Mouse (Mus musculus) cerebellum, postnatal 25 days (tissue): ENCODE measurements around the gene Pald1.

Source experiments
- DNase-seq, 2 experiments: peaks; one replicate each; pipeline ENCODE4 v3.0.0; 2021; ENCODE audit warnings: mixed read lengths in 2 of 2

Gene Pald1

DNA sequence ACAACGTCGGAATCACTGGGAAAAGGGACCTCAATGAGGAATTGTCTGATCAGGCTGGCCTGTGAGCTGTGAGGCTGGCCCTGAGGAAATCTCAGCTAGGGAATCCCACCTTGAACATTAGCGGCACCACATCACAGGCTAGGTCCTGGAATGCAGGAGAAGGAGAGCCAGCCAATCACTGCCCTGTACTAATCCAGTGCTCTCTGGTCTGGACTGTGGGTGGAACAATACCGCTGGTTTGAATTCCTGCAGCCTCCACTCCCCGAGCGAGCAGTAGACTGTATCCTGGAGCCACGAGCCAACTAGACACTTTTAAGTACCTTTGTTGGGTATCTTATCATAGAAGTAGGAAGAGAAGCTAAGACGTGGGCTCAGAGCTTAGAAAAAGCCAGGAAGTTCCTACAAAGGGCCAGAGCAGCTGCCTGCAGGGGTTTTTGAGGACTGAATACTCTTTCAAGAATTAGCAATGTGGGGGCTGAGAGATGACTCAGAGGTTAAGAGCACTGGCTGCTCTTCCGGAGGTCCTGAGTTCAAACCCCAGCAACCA is 57.5 kb downstream of the Pald1 start:
- no peak for DNase-seq

DNA sequence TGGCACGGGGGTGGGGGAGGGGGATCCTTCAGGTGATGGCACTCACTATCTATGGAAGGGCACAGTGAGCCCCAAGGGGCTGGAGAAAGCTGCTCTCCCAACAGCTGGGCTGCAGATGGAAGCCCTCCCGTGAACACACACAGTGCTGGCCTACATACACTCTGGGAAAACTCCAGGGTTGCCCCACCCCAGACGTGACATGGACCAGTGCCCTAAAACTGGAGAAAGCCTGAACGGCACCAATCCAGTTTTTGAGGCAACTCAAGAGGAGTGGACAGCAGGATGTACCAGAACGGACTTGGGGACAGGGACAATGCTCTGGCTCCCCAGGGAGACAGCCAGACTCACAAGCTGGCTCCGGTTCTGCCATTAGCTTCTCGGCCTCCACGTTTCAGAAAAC is 58.6 kb downstream of the Pald1 start:
- no peak for DNase-seq

- DNase-seq: no peak
These were observed 64.8 kb downstream of the Pald1 start for GRCm38 (mm10) chr10:61318527-61318926.

- DNase-seq: no peak
These were observed 67.9 kb downstream of the Pald1 start for GRCm38 (mm10) chr10:61315324-61315880.

- no peak for DNase-seq
These were observed 69.6 kb downstream of the Pald1 start for GRCm38 (mm10) chr10:61313750-61314149.

GRCm38 (mm10) chr10:61312754-61313153 is 70.6 kb downstream of the Pald1 start:
- no peak for DNase-seq

DNA sequence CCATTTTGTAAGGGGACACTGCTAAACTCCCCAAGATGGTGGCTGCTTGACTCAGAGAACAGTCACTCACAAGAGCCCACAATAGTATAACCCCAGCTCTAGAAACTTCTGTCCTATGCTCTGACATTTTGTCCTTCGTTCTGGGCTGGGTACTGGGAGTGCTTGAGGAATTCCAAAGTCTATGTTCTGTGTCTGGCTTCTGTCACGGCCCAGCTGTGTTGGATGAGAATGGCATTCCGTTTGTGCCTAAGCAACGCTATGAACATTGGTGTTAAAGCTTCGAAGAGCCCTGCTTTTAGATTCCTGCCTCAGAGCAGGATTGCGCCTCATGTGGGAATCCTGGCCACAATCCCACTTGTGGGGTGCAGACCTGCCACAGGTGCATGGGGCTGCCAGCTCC is 71.2 kb downstream of the Pald1 start:
- DNase-seq: no peak

- DNase-seq: no peak
These were observed 74.5 kb downstream of the Pald1 start for GRCm38 (mm10) chr10:61308706-61309320.

DNA sequence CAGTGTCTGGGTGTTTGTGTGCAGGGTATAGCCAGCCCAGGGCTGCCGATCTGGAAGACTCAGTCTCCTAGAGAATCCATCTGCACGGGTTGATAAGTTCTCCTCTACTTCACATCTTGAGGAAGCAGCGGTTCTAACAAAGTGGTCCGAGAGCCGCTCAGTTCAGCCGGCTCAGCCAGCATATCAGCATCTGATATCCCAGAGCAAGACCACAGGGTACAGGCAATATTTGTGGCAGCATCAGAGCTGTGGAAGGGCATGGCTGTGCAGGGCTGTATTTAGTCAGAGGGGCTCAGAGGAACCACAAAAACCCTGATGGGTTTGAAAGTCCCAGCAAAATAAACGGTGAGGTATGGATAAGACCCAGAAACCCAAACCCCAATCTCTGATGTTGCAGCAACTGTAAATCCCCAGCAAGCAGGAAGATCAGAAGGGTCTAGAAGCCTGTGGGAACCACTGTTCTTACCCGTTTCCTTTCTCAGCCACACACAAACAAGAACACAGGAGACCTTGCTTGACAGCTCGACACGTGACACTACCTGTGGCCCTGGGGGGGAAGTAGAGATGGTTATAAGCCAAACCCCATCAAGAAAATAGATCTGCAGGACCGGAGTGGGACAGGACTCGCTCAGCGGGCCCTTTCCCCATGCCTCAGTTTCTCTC is 77.3 kb downstream of the Pald1 start:
- no peak for DNase-seq

- peak; percentile 57 to 68 for DNase-seq
These were observed 79.3 kb downstream of the Pald1 start for GRCm38 (mm10) chr10:61304046-61304445.

DNA sequence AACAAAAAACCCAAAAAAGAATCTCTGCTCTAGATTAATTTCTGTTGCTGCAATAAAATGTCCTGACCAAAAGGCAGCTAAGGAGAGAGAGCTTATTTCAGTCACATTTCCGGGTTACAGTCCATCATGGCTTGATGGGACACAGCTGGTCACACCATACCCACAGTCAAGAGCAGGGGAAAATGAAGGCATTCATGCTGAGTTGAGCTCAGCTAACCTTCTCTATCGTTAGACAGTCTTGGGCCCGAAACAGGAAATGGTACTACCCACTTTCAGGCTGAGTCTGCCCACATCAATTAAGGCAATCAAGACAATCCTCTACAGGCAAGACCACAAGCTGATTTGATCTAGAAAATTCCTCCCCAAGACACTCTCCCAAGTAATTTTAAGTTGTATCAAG is 82.3 kb downstream of the Pald1 start:
- no peak for DNase-seq

DNA sequence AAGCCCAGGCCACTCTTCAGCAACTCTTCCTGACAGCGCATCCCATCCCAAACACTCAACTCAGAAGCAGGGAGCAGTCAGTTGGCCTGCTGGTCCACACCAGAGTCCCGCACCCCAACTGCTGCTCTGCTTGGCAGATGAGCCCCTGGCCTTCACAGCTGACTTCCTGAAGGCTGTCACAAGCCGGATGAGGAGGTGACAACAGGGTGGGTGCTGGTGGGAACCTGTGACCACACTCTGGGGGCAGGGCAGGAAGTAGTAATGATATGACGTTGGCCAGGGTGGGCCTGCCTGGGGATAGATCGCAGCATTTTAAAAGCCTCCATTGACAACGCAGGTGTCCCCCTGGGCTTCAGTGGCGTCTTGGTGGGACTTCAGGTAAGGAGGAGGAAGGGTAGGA is 85.9 kb downstream of the Pald1 start, which contains the start of gene Prf1:
Gene Prf1 (plus strand): TSS at position 357 of the 400 bp plus-strand sequence.
- no peak for DNase-seq

DNA sequence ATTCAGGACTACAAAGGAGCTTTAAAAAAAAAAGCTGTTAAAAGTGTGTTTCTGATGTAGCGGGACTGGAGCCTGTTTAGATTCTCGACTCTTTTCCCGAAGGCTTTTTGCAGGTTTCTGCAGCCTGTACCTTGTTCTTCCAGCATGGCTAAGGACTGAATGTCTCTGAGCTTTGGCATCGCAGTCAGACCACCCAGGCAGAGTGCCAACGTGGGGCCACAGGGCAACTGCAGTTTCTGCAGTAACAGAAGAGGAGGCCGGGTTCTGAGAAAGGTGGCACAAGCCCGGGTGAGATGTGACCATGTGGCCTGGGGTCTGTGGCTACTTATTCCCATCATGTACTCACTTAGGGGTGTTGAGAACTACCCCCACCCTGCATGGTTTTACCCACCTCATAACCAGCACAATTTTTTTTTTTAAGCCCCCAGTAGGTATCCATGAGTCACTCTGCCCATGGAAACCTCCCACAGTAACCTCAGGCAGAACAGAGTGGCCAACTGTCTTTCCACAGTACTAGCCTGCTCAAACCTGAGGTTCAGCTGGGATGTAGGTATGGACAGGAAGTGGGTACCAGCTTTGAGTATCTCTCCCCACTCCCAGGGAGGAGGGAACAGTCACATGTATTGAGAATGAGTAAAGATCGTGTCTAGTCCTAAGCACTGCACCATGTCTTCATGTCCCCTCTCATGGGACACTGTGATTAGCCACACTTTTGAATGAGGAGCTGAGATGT is 86.5 kb downstream of the Pald1 start:
- DNase-seq: no peak

DNA sequence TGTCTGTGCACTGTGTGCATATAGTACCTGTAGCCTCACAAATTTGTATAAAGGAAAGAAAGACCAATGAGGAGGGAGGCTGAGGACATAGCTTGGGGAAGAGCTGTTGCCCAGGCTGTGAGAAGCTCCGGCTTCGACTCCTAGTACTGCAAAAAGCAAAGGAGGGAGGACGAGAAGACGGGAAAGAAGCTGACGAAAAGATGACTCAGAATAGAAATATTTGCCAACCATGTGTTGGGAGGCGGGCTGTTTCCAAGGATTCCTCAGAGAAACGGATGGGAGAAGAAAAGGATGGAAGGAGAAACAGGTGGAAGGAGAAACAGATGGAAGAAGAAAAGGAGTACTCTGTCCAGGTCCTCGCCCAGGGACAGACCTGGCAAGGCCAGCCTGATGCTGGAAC is 89.1 kb downstream of the Pald1 start:
- DNase-seq: no peak

DNA sequence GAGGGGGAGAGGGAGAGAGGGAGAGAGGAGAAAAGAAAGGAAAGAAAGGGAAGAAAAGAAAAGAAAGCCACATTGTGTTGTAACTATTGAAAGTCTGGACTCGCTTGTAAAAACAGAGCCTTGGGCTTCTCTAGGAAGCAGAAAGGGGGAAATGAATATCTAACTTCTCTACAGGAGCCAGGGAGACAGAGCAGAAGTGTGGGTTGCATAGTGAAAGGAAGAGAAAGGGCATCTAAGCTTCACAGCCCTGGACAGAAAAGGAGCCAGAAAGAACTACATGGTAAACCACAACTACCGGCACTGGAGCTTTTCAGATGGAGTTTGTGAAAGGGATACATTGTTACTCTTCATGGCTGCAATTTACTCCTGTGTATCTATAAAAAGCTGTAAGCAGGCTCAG is 92.9 kb downstream of the Pald1 start:
- no peak for DNase-seq

- DNase-seq: no peak
These were observed 93.3 kb downstream of the Pald1 start for GRCm38 (mm10) chr10:61290016-61290415.

- DNase-seq: no peak
These were observed 97.1 kb downstream of the Pald1 start for GRCm38 (mm10) chr10:61286246-61286645.

- peak; percentile 46 to 57 for DNase-seq
These were observed 98.1 kb downstream of the Pald1 start for GRCm38 (mm10) chr10:61285271-61285670.

DNA sequence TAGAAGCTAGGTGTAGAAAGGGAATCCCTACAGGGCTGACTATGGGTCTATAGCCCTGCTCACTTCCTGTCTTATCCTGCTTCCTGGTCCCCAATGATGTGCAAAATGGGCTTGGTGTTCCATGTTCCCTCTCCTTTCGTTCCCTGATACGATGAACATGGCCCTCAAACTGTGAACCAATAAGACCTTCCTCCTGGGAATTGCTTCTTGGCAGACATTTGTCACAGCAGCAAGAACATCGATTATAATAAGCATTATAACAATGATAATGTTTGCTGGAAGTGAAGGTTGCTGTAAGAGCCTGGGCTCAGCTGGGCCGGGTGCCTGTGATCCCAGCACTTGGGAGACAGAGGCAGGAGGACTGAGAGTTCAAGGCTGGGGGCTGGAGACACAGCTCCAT is 99.0 kb downstream of the Pald1 start:
- no peak for DNase-seq

- DNase-seq: no peak
These were observed 102.2 kb downstream of the Pald1 start for GRCm38 (mm10) chr10:61281115-61281514.

DNA sequence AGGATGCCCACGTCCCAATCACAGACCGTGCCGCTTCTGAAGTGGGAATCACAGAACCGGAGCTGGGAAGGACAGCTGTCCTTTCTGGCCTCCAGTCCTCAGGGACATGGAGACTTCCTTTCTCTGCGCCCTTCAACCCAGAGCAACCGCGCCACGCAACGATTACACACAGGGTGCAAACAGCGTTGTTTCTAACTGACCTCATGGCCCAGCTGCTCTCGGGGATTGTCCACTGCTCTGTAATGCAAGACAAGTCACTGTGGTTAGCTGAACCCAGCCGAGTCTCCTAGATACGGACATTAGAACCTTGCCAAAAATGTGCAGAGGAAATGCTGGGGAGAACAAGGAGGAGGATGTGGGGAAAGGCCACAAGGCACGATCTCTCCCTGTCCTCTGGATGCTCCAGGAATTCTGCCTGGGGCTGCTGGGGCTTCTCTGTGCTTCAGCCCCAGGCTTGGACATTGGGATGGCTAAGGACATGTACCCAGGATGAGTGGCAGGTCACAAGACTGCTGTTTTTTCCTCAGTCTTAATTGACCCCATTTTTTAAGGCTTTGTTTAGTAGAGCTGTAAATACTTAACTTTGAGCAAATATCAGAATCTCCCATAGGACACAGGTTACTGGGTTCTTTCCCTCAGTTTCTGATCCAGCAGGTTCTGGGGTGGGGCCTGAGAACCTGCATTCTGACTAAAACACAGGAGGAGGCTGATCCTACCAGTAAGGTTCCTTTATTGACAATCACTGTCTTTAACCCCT is 105.2 kb downstream of the Pald1 start:
- DNase-seq: peak in 1 of 2 experiments; percentile 22

DNA sequence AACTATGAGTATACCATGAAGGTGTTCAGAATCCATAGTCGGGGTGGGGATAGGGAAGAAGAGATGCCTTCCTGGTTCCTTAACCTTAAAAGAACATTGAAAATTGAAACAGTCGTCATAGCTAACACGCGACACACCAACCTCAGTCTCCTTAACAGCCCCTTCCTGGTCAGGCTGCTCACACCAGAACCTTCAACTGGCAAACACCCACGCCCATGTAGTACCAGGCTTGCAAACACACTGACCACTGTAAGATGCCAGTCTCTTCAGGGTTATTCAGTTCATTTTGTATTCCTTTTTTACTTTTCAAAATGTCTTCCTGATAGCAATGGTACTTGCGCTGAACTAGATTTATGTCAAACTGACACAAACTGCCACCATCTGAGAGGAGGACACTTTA is 106.3 kb downstream of the Pald1 start:
- DNase-seq: no peak

GRCm38 (mm10) chr10:61275669-61276110 is 107.6 kb downstream of the Pald1 start:
- peak; percentile 51 to 59 for DNase-seq
